Mouse (Mus musculus): Measurements from ENCODE around the gene Ccl8. TPM values are rescaled to one million over a fixed set of nuclear protein-coding genes. Genes with fewer than 3 reads are reported as not detected.

The Ccl8 gene
- polyA plus RNA-seq (2015; fragmentation: Nextera tagmentation; extraction: Ambion mirVana): not detected in 2 replicates

DNA sequence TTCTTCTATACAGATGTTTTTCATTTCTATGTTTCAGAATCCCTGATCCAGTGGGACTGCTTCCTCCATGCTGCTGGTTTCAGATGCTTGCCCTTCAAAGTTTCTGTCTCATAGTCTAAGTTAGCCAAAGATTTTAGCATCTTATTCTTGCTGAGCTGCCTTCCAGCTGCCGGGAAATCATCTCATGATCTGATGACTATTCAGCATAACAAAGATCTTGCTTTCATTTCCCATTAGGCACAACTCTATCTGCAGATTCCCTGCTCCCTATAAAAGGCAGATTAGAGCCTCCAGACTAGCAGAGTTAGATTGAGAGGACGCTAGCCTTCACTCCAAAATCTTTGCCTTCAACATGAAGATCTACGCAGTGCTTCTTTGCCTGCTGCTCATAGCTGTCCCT lies at the start of gene Ccl8:
Ccl8 (plus strand) TSS at position 301 of the 400 bp plus-strand sequence.
- WGBS: 75% methylated on average over 3 of the region's 3 CpGs
- Histone ChIP-seq H3K9ac (no peak within 1 kb of the TSS), H3K27ac (no peak within 1 kb of the TSS)

DNA sequence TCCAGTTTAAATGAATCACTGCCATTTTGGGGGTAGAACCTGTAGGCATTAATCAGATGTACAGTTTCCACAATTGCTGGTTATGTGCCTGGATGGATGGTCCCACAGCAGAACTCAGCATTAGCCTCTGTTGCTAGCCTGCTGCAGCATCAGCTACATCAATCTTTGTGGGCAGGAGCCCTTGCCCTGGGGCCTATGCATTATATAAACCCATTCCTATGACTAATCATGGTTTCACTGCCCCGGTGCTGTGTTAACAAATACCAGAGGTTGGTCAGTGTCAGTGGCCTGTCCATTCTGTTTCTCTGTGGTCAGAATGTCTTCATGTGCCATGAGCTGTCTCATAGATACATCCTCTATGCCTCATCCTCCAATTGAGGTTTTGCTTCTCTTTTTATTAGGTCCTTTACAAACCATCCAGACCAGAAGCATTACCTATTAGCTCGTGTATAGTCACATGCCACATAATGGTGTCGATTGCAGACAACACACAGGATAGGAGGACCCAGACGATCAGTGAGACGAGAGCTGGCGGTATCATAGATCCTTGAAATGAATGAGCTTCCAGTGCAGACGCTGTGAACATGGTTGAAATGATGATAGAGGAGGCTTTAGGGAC lies 47.9 kb upstream of the Ccl8 start:
- ATAC-seq (replicated peaks; ENCODE audit: insufficient number of reproducible peaks, insufficient read depth, low FRiP score, low read depth): no peak
- no peaks in the 10 kb centered on the region for H3K4me1 ChIP-seq (replicated peaks)
- H3K4me2 ChIP-seq: no peak overlapping the region
- no peaks in the 10 kb centered on the region for H3K27me3 ChIP-seq
- H3K4me3 ChIP-seq: no peak overlapping the region
- no peak overlapping the region for H3K27ac ChIP-seq
- no peaks in the 10 kb centered on the region for H3K9me3 ChIP-seq (replicated peaks)
- WGBS: 65% methylated on average over 7 of the region's 7 CpGs
- no peaks in the 10 kb centered on the region for H3K36me3 ChIP-seq
- H3K9ac ChIP-seq: no peak overlapping the region

More for the DNA sequence above, at the start of gene Ccl8:
- Histone ChIP-seq H3K4me3 (no peak within 1 kb of the TSS), H3K4me1 (replicated peaks) (no peaks in the 10 kb centered on the region), H3K9me3 (replicated peaks) (no peaks in the 10 kb centered on the region), H3K27me3 (no peaks in the 10 kb centered on the region), H3K4me2 (no peak within 1 kb of the TSS), H3K36me3 (no peaks in the 10 kb centered on the region)
- no peak for ATAC-seq (replicated peaks; ENCODE audit: insufficient number of reproducible peaks, insufficient read depth, low FRiP score, low read depth)

DNA sequence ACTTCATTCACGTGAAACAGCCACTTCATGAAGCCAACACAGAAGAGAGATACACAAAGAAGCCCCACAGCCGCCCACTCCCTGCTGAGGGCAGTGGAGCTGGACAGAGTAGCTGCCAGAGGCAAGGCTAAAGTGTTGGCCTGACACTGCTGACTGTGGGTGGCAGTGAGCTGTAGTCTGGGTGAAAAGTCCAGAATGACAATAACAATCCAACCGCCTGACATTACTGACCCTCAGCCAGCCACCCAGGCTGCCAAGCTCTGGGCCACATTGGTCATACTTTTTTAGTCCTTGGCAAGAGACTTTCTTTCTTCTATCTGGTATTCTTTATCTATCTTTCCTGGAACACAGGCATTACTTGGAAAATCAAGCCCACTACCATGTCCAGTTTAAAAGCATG lies 43.9 kb upstream of the Ccl8 start:
- H3K27me3 ChIP-seq: no peaks in the 10 kb centered on the region
- no peaks in the 10 kb centered on the region for H3K36me3 ChIP-seq
- no peak overlapping the region for H3K27ac ChIP-seq
- H3K9ac ChIP-seq: no peak overlapping the region
- H3K4me2 ChIP-seq: no peak overlapping the region
- 66% methylated on average over 3 of the region's 3 CpGs for WGBS
- no peaks in the 10 kb centered on the region for H3K4me1 ChIP-seq (replicated peaks)
- no peak overlapping the region for H3K4me3 ChIP-seq
- no peaks in the 10 kb centered on the region for H3K9me3 ChIP-seq (replicated peaks)
- ATAC-seq (replicated peaks; ENCODE audit: insufficient number of reproducible peaks, insufficient read depth, low FRiP score, low read depth): no peak

DNA sequence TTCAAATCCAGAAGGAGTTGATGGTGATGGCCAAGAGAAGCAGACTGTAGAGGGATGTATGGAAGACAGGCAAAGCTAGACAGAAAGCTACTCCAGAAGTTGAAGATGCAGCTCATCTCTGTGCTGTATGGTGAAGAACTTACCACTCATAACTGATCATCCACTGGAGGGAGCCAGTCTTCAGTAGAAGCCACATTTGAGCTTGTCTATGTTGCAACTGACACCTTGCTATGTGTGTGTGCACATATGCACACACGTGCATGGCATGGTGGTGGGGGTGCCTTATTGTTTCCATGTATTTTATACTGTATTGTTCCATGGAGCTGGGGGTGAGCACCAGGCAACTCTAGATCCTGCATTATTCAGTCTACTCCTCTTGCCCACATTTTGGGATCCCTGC lies 42.6 kb upstream of the Ccl8 start:
- ATAC-seq (replicated peaks; ENCODE audit: insufficient number of reproducible peaks, insufficient read depth, low FRiP score, low read depth): no peak
- WGBS: 71% methylated on average over 1 of the region's 1 CpGs
- H3K9ac ChIP-seq: no peak overlapping the region
- no peaks in the 10 kb centered on the region for H3K9me3 ChIP-seq (replicated peaks)
- no peak overlapping the region for H3K4me3 ChIP-seq
- H3K27ac ChIP-seq: no peak overlapping the region
- H3K4me2 ChIP-seq: no peak overlapping the region
- no peaks in the 10 kb centered on the region for H3K27me3 ChIP-seq
- no peaks in the 10 kb centered on the region for H3K4me1 ChIP-seq (replicated peaks)
- no peaks in the 10 kb centered on the region for H3K36me3 ChIP-seq

DNA sequence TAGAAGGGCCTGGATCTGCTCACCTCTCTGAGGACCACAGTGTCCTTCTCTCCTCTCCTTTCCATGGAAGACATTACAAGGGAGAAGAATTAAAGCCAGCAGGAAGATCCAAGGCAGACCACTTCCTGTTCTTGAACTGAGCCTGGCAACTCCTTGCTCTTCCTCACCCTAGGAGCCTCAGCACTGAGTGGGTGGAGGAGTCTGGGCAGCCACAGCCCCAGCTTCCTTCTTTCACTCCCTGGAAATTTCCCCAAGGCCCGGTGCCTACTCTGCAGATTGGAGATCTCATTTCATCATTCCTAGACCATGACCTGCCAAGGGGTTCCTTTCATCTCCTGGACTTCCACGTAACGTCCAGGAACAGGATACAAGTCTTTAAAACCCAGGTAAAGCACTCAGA lies 42.0 kb upstream of the Ccl8 start:
- no peak for ATAC-seq (replicated peaks; ENCODE audit: insufficient number of reproducible peaks, insufficient read depth, low FRiP score, low read depth)
- Histone ChIP-seq H3K27me3 (no peaks in the 10 kb centered on the region), H3K9me3 (replicated peaks) (no peaks in the 10 kb centered on the region), H3K4me1 (replicated peaks) (no peaks in the 10 kb centered on the region), H3K4me3 (no peak overlapping the region), H3K27ac (no peak overlapping the region), H3K36me3 (no peaks in the 10 kb centered on the region), H3K9ac (no peak overlapping the region), H3K4me2 (no peak overlapping the region)
- WGBS: 62% methylated on average over 3 of the region's 3 CpGs

DNA sequence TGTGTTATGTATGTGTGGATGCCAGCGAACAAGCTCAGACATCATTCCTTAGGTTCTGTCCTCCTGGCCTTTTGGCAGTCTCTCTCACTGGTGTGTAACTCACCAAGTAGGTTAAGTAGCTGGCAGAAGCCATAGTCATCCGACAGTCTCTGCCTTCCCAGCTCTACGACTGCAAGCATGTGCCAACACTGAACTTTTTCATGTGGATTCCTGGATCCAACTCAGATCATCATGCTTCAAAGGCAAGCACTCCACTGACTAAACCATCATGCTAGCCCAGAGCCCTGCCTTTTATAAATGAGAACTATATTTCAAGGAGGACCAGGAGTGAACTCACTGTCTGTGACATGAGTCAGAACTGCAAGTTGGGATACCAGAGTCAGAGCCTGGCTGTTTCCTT lies 41.3 kb upstream of the Ccl8 start:
- Histone ChIP-seq H3K9me3 (replicated peaks) (no peaks in the 10 kb centered on the region), H3K4me1 (replicated peaks) (no peaks in the 10 kb centered on the region), H3K4me2 (no peak overlapping the region), H3K9ac (no peak overlapping the region), H3K36me3 (no peaks in the 10 kb centered on the region), H3K4me3 (no peak overlapping the region), H3K27me3 (no peaks in the 10 kb centered on the region), H3K27ac (no peak overlapping the region)
- ATAC-seq (replicated peaks; ENCODE audit: insufficient number of reproducible peaks, insufficient read depth, low FRiP score, low read depth): no peak
- WGBS: 72% methylated on average over 3 of the region's 3 CpGs

DNA sequence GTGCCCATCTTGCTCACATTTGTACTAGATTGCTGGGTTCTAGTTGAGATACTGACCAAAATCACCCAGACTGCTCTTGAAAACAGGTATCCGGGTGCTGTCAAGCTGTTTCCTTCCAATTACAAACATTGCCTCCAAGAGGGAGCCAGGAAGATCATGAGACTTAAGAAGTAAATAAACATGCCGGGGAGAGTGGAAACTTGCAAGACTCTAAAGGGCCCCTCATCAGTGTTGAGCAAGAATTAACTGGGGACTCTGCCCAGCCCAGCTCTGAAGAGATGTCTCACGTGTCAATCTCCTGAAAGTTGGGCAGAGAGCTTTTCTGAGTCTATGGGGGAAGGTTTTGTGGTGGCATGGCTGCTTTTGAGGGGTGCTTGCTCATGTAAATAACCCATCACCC lies 38.0 kb upstream of the Ccl8 start:
- H3K9me3 ChIP-seq (replicated peaks): no peaks in the 10 kb centered on the region
- 57% methylated on average over 3 of the region's 3 CpGs for WGBS
- ATAC-seq (replicated peaks; ENCODE audit: insufficient number of reproducible peaks, insufficient read depth, low FRiP score, low read depth): no peak
- no peak overlapping the region for H3K4me3 ChIP-seq
- no peaks in the 10 kb centered on the region for H3K36me3 ChIP-seq
- H3K27me3 ChIP-seq: no peaks in the 10 kb centered on the region
- H3K27ac ChIP-seq: no peak overlapping the region
- H3K4me1 ChIP-seq (replicated peaks): no peaks in the 10 kb centered on the region
- no peak overlapping the region for H3K9ac ChIP-seq
- no peak overlapping the region for H3K4me2 ChIP-seq

DNA sequence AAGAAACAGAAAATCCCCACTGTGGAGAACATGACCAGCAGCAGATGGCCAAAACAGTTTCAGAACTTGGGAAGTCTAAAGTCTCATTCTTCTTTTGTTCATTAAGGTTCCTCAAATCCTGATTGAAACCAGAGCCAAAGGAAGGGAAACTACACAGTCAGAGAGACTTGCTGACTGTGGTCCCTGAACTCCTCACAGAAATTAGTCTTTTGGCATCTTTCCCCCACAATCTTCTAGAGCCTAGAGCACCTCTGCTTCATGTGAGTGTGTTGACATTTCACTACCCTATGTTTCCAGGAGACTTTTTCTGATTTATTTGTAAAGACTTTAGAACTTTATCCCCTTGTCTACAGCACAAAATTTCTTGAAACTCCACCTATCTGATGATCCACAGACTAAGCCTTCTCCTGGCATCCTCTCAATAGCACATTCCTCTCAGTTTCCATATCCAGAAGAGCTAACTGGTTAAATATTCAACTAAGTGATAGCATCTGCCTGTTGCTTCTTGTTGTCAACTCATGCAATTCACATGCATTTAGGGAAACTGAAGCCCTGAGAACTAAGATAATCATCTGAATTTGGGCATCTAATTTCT lies 36.8 kb upstream of the Ccl8 start:
- Histone ChIP-seq H3K4me1 (replicated peaks) (no peaks in the 10 kb centered on the region), H3K27me3 (no peaks in the 10 kb centered on the region), H3K9me3 (replicated peaks) (no peaks in the 10 kb centered on the region), H3K27ac (no peak overlapping the region), H3K36me3 (no peaks in the 10 kb centered on the region), H3K9ac (no peak overlapping the region), H3K4me2 (no peak overlapping the region), H3K4me3 (no peak overlapping the region)
- ATAC-seq (replicated peaks; ENCODE audit: insufficient number of reproducible peaks, insufficient read depth, low FRiP score, low read depth): no peak

DNA sequence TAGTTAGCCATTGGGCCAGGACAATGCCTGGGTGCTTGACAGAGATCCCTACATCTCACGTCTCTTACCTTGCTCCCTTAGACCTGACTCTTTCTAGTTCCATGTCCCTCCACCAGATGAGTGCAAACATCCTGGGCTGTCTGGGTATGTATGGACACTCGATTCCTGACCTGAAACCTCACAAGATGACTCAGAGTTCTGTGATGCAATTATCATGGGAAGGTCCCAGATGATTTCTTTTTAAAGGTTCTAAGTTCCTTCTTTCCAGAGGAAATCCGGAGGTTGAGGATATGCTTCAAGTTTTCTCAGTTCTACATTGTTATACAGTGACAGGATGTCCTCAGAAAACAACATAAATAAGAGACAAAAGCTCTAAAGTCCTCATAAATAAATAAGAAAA lies 34.1 kb upstream of the Ccl8 start:
- WGBS: 60% methylated on average over 3 of the region's 3 CpGs
- Histone ChIP-seq H3K4me2 (no peak overlapping the region), H3K36me3 (no peaks in the 10 kb centered on the region), H3K4me1 (replicated peaks) (no peaks in the 10 kb centered on the region), H3K9me3 (replicated peaks) (no peaks in the 10 kb centered on the region), H3K27ac (no peak overlapping the region), H3K9ac (no peak overlapping the region), H3K27me3 (no peaks in the 10 kb centered on the region), H3K4me3 (no peak overlapping the region)
- no peak for ATAC-seq (replicated peaks; ENCODE audit: insufficient number of reproducible peaks, insufficient read depth, low FRiP score, low read depth)

DNA sequence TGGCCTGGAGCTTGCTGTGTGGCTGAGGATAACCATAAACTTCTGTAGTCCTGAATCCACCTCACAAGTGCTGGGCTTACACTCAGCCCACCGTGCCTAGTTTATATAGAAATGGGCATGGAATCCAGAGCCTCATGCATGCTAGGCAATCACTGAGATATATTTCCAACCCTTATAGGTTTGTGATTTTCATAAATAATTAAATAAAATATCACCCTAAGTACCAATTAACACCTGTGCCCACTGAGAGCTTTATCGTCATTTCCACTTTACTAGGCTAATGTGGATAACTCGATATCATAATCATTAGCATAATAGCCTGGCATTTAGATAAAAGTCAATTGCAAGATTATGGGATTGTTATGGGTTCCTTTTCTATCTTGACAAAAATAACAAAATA lies 30.6 kb upstream of the Ccl8 start:
- Histone ChIP-seq H3K9me3 (replicated peaks) (no peaks in the 10 kb centered on the region), H3K4me2 (no peak overlapping the region), H3K27ac (no peak overlapping the region), H3K36me3 (no peaks in the 10 kb centered on the region), H3K4me1 (replicated peaks) (no peaks in the 10 kb centered on the region), H3K4me3 (no peak overlapping the region), H3K27me3 (no peaks in the 10 kb centered on the region), H3K9ac (no peak overlapping the region)
- WGBS: 86% methylated on average over 3 of the region's 3 CpGs
- ATAC-seq (replicated peaks; ENCODE audit: insufficient number of reproducible peaks, insufficient read depth, low FRiP score, low read depth): no peak

DNA sequence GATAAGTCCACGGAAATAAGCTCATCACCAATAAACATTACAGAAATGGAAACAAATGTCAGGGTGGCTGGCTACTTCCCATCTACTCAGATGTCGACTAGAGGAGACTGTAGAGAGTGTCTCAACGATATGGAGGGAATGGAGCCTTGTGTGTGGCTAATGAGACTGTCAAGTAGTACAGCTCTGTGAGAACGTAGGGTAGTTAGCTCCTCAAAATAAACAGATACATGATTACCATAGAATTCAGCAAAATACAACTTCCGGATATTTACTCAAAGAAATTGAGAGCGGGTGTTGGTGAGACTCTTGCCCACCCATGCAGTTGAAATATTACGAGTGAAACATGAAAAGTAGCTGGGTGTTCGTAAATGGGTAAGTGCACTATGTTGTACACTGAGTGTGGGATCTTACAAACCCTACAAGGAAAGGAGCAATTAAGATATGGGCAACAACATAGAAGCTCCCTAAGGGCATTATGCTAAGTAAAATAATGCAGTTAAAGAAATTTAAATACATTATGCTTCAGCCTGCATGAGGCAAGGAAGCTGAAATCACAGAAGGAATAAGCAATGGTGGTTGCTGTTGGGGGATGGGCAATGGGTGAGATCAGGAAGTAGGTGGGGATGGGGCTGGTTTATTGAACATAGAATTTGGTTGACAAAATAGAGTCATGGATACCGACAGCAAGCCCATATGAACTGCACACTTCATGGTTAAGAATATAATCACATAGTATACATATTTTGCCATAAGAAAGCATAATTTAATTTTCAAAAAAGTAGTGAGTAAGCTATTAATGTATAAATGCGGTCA lies 15.3 kb upstream of the Ccl8 start:
- Histone ChIP-seq H3K27me3 (no peaks in the 10 kb centered on the region), H3K4me2 (no peak overlapping the region), H3K9ac (no peak overlapping the region), H3K36me3 (no peaks in the 10 kb centered on the region), H3K9me3 (replicated peaks) (no peaks in the 10 kb centered on the region), H3K4me3 (no peak overlapping the region), H3K27ac (no peak overlapping the region), H3K4me1 (replicated peaks) (no peaks in the 10 kb centered on the region)
- no peak for ATAC-seq (replicated peaks; ENCODE audit: insufficient number of reproducible peaks, insufficient read depth, low FRiP score, low read depth)
- 70% methylated on average over 10 of the region's 10 CpGs for WGBS

DNA sequence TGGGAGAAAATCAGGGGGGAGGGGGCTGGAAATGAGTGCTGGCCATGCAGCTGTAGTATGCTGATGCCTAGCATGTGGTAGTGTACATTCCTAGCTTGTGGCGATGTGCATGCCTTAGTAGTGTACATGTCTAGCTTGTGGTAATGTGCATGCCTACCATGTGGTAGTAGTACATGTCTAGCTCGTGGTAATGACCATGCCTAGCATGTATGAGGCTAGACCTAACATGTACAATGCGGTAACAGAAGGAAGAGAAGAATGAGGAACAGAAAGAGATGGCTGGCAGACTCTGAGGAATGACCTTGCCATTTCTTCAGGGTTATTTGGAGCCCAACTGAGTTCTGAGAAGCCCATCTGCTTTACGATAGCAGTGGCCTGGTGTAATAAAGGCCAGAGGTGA lies 13.9 kb upstream of the Ccl8 start:
- no peak for ATAC-seq (replicated peaks; ENCODE audit: insufficient number of reproducible peaks, insufficient read depth, low FRiP score, low read depth)
- H3K4me3 ChIP-seq: no peak overlapping the region
- no peak overlapping the region for H3K27ac ChIP-seq
- H3K9me3 ChIP-seq (replicated peaks): no peaks in the 10 kb centered on the region
- WGBS: 74% methylated on average over 4 of the region's 4 CpGs
- H3K9ac ChIP-seq: no peak overlapping the region
- no peaks in the 10 kb centered on the region for H3K27me3 ChIP-seq
- no peaks in the 10 kb centered on the region for H3K4me1 ChIP-seq (replicated peaks)
- no peak overlapping the region for H3K4me2 ChIP-seq
- no peaks in the 10 kb centered on the region for H3K36me3 ChIP-seq
